Mouse (Mus musculus): ENCODE results near the gene Jmjd4. TPM values are rescaled to one million over a fixed set of nuclear protein-coding genes. Genes with fewer than 3 reads are reported as not detected.

Gene Jmjd4
- 10 to 100 TPM; 25.7 to 25.9 TPM for total RNA-seq (2021)
- long read RNA-seq, experiment 1, full-length matches to known transcripts = 4 of 6 reads
- long read RNA-seq, experiment 1, partial matches to known transcripts = 1 of 6 reads
- long read RNA-seq, experiment 1, other reads (novel, unspliced or antisense) = 1 of 6 reads
- long read RNA-seq, experiment 2, full-length matches to known transcripts = 8 of 8 reads
- long read RNA-seq, experiment 2, partial matches to known transcripts = 0 of 8 reads
- long read RNA-seq, experiment 2, other reads (novel, unspliced or antisense) = 0 of 8 reads

DNA sequence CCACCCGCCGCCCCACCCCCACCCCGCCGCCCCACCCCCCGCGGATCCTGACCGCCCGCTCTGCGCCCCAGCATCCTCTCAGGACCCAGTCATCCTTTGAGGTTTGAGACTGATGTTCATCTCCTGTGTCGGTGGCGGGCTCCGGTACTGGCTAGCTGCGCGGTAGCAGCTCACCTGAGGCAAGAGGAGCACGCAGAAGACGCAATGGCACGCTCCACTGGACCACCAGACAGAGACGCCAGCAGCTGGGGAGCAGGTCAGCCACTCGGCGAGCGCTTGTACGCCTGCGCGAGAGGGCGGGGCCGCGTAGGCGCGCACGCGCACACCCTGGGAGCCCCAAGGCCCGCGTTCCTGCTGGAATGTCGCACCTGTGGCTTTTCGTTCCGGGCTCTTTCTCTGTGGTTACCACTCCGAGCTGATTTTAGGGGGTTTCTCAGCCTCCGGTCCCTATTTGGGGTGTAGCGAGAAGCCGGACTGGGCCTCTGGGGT is at the start of gene Jmjd4:
Gene Jmjd4 (plus strand): TSS at position 305 of the 489 bp plus-strand sequence.
- DNase-seq (ENCODE audit: low spot score in 2 of 2) = peak; percentile 91 to 93

DNA sequence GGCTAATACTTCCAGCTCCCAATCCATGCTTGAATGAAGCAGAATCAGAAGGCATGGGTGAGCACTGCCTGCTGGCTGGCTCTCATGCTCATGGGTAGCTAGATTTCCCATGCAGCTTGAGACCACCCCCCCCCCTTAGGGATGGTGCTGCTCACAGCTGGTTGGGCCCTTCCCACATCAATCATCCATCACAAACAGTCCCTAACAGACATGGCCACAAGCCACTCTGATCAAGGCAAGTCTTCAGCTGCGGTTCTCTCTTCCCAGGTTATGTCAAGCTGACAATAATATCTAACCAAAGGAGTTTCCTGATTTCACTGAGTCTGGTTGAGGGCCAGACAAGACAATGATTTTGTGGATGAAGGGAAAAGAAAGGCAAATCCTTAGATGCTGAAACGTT is 49.0 kb upstream of the Jmjd4 start:
- DNase-seq (ENCODE audit: low spot score in 2 of 2) = no peak

DNA sequence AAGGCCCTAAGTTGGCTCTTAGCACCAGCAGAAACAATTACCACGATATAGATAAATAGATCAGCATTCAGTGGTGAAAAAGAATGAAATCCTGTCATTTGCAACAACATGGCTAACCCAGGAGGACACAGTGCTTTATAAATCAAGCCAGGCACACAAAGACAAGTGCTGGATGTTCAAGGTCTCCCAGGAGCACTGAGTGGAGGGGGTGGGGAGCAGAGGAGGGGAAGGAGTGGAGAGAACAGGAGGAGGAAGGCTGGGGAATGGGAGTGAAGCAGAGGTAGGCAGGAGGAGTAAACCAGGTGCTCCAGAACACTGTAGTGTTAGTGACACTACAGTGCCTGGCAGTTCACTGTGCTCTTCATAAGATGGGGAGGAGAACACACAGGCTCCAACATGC is 44.1 kb upstream of the Jmjd4 start:
- no peak for DNase-seq (ENCODE audit: low spot score in 2 of 2)

DNA sequence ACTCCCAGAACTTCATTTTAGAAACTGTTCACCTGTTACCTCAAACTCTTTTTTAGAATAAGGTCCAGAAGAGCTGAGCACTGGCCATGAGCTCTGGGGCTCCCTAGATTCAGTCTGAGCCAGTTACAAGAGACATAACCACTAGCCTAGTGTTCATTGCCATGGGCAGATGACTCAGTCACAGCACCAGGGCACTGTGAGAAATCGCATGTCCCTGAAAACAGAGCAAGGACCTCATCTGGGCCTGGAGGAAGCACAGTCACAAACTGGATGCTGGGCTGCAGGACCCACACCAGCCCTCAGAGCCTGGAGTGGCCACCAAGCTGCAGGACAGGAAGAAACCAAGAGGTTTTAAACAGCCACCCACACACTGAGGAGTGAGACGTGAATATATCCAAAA is 39.0 kb upstream of the Jmjd4 start:
- no peak for DNase-seq (ENCODE audit: low spot score in 2 of 2)

DNA sequence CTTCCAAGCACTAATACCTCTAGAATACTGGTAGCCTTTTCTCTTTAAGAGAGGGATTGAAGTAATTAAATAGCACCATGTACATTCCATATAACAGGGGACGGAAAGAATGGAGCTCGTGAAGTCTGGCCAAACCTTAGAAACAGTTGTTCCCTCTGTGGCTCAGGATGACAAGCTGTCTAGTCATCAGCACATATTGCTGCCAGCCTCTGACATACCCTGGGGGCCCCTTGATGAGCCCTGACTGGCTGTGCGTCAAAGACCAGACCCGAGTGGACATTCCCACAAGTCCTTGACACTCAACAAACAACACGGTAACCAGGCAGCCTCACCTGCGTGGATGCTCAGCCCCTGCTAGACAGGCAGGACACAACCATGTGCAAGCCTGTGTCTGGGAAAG is 37.8 kb upstream of the Jmjd4 start:
- DNase-seq (ENCODE audit: low spot score in 2 of 2) = no peak

DNA sequence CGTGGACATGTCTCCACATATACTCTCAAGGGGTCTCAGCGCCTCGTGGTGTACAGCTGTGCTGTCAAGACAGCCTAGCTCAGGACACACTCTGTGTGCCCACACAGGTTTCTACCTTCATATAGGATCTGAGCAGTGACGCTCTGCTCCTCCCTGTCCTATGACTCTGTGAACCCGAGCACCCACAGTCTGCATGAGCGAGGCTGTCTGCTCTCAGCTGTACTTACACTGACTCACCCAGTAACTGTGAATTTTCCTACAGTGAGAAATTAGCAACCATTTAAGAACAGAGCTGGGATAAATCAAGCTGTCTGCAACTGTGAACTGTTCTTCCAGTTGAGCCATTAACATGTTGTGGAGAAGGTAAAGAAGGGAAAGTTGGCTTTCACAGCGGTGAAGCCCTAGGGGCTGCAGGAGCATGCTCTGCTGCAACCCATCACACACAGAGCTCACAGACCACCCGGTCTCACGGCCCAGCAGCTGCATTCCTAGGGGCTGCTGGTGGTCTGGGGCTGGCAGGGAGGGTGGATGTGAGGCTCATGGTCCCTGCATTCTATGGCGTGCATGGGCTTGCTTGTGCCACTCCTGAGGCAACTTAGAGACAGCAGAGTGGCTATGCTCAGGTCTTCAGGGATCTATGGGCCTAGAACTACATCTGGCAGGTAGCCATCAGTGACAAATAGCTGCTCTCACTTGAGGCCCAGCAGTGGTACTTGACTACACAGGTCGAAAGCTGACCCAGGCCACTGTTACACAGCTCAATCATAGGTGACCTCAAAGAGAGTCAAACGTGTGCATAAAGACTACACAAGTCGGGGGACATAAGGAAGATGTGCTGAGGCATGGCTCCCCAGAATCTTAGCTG is 36.6 kb upstream of the Jmjd4 start:
- no peak for DNase-seq (ENCODE audit: low spot score in 2 of 2)

DNA sequence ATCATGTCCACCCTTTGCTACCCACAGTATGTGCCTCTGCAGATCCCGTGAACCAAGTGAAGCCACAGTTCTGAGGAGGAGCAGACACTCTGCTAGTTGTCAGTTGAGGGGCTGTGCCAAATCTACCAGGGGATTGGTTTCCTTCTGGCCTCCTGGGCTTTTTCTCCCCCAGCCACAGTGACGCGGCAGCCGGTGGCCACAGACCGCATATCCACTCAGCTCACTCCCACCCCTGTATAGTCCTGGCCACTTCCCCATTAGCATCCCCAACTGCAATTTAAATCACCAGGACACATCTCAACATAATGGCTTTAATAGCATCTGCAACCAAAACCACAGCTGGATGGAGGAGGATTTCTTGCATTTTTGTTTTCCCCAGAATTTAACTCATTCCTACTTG is 31.1 kb upstream of the Jmjd4 start:
- no peak for DNase-seq (ENCODE audit: low spot score in 2 of 2)

DNA sequence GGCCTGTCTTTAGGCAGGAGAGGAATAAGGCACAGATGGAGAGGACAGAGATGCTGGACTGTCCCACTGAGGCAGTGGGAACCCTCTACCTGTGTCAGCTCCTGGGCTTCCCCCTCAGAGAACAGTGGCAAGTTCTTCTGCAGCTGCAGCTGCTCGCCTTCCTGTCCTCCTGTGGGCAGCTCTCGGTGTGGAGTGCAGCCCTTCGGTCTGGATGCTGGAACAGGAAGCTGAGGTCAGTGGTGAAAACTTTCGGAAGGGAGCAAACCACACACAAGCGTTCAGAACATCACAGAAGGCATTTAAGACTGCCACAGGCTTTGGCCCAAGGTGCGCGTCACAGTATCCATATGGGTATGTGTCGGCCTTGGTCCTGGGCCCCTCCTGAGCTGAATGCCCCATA is 28.4 kb upstream of the Jmjd4 start:
- no peak for DNase-seq (ENCODE audit: low spot score in 2 of 2)

DNA sequence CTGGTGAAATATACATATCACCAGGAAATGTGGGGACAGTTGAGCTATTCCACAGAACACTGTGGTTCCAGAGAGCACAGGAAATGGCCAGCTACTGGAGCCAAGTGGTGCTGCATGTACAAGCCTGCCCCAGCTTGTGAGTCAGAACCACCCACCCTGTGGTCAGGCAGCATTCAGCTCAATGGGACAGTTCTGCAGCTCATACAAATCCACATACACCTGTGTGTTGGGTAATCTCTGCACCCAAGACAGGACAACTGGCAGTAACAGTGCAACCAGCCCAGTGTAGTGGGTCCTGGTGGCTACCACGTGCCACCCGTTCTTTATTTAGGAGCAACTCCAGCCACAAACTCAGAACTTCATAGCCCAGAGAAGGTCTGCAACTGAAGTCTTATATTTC is 27.9 kb upstream of the Jmjd4 start:
- no peak for DNase-seq (ENCODE audit: low spot score in 2 of 2)

DNA sequence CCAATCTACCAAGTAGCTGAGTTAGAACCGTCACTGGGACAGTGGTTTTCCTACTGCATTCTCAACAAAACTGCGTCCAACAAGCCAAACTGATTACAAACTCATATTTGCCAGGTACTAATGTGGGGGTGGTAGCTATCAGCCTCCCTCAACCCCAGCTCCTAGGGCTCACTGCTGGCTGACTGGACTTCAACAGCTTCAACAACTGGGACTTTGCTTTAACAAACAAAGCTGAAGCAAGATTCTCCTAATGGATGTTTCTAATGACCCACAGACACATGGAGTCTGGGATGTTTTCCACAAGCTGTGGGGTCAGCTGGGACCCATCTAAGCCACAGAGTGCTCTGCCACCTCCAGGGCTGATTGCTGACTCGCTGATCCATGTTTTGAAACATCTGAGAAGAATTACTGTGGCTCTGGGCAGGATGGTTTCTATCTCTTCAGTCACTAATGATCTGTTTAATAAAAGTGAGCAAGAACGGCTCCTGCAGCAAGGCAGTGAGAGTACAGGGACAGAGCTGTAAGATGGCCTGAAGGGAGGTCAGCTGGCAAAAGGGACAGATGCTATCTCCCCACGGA is 26.7 kb upstream of the Jmjd4 start:
- DNase-seq (ENCODE audit: low spot score in 2 of 2) = no peak

DNA sequence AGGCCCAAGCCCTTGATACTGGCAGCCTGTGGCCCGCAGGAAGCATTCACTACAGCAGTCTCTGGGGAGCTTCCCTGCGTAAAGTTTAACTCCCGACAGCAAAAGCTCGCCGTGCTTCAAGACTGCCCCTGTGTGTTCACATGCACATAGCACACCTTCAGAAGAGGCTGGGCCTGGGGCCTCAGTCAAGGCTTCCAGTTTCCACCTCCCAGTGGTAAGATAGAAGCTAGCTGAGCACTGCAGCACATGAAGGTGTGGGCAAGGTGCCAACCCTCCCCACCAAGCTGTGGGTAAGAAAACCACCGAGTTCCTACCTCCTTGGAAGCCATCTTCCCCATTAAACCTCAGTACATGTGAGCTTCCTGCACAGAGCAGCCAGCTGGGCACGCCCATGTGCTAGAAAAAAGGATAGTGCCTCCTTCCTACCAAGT is 24.2 kb upstream of the Jmjd4 start:
- peak; percentile 31 to 34 for DNase-seq (ENCODE audit: low spot score in 2 of 2)

DNA sequence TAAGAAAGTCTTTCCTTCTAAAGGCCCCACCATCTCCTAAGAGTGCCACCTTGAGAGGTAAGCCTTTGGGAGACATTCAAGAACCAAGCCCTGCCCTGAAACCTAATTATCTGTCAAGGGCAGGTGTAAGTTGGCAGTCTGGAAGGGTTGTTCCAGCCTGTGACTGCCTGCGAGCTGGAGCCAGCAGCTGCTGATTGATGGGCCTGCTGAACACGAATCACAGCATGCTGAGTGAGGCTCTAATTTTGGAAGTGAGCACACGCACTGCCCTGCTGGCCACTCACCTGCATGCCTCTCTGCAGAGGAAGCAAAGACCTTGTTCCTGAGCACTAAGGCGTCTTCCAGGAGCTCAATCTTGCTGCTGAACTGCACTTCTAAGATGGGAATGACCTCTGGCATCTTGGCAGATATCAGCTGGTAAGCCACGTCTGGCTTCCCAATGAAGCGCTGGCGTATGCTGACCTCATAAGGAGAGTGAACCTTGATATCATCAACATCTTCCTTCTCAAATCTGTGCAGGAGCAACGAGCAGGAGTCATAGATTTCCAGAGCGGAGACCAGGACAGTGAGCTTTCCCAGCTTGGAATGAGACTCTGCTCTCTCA is 21.7 kb upstream of the Jmjd4 start:
- no peak for DNase-seq (ENCODE audit: low spot score in 2 of 2)

DNA sequence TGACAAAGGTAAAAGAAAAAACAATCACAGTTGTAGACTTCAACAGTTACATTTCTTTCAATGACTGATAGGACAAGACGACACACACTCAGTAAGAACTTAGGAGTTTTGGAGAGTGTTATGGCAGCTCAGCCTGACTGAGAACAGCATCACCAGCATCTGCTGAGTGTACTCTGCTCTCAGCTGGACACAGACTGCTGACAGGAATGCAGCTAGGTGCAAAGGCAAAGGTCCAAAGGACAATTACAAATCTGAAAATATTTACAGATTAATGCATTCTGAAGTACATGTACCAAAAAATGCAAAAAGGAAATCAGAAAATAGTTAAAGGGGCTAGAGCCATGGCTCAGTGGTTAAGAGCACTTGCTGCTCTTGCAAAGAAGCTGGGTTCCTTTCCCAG is 19.9 kb upstream of the Jmjd4 start:
- DNase-seq (ENCODE audit: low spot score in 2 of 2) = no peak

DNA sequence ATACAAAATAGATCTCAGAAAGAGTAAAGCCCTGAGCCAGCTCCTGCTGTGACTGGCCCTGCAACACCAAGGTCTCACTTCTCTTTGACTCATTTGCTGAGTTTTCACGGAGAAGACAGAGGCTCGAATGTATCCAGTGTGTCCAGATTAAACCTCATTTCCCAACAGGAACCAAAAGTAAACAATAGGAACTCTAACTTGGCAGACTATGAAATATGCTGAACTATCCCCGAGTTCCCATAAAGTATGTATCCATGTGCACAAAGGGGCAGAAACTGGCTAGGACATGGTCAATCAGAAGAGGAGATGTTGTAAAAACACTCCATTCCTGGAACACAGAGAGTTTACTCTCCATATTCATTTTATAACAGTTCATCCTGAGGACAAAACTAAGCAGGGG is 17.6 kb upstream of the Jmjd4 start:
- DNase-seq (ENCODE audit: low spot score in 2 of 2) = no peak

DNA sequence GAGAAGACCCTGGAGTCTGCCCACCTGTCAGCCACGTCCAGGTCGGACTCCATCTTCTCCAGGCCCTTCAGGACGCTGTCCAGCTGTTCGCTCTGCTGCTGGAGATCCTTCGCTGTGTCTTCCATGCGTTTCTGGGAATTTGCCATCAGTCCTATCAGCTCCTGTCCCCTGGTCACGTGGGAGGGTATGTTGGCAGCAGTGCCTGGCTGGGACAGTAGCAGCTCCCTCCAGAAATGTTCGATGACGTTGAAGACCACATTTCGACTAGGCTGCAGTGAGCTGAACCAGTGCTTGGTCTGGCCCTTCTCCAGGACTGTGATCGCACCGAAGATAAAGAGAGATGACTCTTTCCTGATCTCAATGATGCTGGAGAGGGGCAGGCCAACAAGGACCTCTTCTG is 11.9 kb upstream of the Jmjd4 start:
- DNase-seq (ENCODE audit: low spot score in 2 of 2) = no peak

DNA sequence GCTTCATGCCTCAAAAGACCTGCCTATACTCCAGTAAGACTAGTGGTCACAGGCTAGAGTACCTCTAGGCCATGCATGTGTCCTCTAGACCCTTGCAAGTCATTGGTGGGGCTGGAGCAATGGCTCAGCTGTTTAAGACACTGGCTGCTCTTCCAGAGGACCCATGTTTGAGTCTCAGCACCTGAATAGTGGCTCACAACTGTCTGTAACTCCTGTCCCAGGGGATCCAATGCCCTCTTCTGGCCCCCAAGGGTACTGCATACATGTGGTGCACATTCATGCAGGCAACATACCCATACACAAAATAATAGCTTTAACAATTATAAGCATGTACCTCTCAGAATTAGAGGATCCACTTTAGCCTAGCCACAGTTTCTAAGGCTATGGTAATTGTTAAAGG is 6.7 kb upstream of the Jmjd4 start:
- no peak for DNase-seq (ENCODE audit: low spot score in 2 of 2)

DNA sequence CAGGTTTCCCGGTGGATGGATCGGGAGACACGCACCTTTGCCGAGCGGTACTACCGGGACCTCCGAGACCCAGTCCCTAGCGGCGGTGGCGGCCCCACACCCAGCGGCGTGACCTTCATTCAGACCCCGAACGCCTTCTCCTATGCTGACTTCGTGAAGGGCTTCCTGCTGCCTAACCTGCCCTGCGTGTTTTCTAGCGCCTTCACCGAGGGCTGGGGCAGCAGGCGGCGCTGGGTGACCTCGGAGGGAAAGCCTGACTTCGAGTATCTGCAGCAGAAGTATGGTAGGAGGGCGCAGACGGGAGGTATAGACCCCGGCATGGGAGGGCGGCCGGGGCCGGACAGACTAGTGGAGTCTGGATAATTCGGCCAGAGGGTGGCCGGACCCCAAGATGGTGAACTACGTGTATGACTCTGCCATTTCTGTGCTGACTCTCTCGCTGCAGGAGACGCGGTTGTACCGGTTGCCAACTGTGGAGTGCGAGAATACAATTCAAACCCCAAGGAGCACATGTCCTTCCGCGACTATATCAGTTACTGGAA is 456 bp downstream of the Jmjd4 start:
- no peak for DNase-seq (ENCODE audit: low spot score in 2 of 2)

DNA sequence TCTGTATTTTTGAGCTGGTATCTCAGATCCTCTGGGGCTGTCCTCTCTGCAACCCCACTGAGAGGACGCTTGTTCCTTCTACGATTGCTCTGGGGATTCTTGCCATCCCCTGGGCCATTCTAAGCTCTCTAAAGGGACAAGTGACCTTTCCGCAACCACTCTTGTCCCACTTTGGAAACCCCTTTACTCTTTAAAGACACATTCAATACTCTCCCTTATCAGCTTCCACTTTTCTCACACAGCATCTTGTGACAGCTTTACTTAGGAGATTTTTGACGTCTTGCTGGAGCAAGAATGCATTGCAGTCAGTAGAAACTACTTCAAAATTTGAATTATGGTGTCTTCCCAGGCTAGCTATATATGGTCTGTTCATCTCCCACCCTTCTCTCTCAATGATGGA is 1.2 kb downstream of the Jmjd4 start, which contains the start of gene Snap47:
Gene Snap47 (minus strand): TSS at position 101 of the 400 bp plus-strand sequence.
- DNase-seq (ENCODE audit: low spot score in 2 of 2) = no peak

DNA sequence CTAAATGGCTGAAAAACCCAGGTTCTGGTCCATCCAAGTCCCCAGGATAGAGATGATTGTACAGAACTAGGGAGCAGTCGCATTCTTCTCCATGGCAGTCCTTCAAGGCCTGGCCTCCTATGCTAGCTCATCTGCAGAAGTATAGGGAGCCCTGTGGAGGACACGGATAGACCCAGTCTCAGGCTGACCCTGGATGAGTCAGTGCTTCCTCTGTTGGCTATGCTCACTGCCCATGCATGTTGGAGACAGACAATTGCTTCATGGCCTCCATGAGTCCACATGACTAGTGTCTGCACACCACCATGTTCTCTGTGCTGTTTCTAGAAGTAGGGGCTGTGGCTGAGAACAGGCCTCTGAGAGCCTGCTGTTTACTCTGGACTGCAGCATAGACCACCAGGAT is 6.5 kb downstream of the Jmjd4 start:
- no peak for DNase-seq (ENCODE audit: low spot score in 2 of 2)

DNA sequence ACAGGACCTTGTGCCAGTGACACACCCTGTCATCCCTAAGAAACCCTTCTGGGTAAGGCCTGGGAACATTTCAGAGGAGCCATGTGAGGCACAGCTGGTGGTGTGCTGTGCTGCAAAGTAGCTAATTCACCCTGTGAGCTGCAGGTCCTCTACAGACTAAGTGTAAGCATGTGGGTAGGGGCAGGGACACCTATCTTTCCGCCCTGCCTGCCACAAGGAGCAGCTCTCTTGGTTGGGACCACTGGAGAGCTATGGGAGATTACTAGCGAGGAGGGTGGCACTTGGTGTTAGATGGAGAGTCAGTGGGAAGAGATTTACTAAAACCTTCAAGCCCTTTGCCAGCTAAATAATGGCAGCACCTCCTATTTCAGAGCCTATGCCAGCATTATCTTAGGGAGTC is 7.0 kb downstream of the Jmjd4 start:
- DNase-seq (ENCODE audit: low spot score in 2 of 2) = no peak

DNA sequence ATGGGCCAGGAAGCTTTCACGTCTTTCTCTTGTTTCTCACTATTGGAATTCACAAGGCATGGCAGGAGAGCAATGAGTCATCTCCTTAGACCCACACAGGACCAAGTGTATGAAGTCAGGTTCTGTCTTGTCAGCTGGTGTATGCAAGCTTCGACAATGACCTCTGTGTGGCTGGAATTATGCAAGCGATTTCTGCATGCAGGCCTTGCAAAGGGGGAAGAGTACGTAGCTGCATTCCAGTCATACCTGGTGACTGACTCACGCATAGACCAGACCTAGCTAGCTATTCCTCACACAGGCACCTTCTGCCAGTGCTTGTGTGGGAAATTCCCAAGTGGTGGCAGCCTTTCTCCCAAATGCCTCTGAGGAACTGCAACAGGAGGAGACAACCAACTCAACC is 9.1 kb downstream of the Jmjd4 start:
- no peak for DNase-seq (ENCODE audit: low spot score in 2 of 2)
